Mouse (Mus musculus) limb, embryonic 11.5 days (tissue): ENCODE measurements at regions not wholly inside any gene's neighbourhood (a gene's known extent, or its start where the extent isn't known, plus 50 kb on each side); places are given as distances from the start of the nearest gene placed in this dataset.
A peak's percentile ranks its signal among the peaks of the same experiment; 100 is the strongest.

Experiments
- ATAC-seq: fragments of 200-750 bp; cut with Nextera tagmentation; 2 replicates; pipeline ENCODE4 v1.8.0; 2017; ENCODE audit warnings: low read depth; ENCODE audit not compliant: insufficient number of reproducible peaks, low FRiP score, low TSS enrichment
- DNase-seq: peaks from one replicate; pipeline ENCODE4 v3.0.0-alpha.2; 2015; ENCODE audit warnings: low spot score
- H3K27ac ChIP-seq: fragments of 300-500 bp; sonication (generic); replicated peaks from 2 replicates; pipeline ENCODE4 v1.5.1; 2014; ENCODE audit warnings: low read depth, mild to moderate bottlenecking, low read length
- H3K27me3 ChIP-seq: fragments of 300-500 bp; sonication (generic); 2 replicates; pipeline ENCODE4 v1.6.1; 2014; ENCODE audit warnings: mild to moderate bottlenecking, low read length, mixed read lengths; ENCODE audit not compliant: control insufficient read depth, insufficient read depth
- H3K36me3 ChIP-seq: fragments of 300-500 bp; sonication (generic); 2 replicates; pipeline ENCODE4 v1.6.1; 2014; ENCODE audit warnings: mild to moderate bottlenecking, low read length, moderate library complexity, mixed read lengths; ENCODE audit not compliant: control insufficient read depth, insufficient read depth
- H3K4me1 ChIP-seq: fragments of 300-500 bp; sonication (generic); 2 replicates; pipeline ENCODE4 v1.6.1; 2014; ENCODE audit warnings: low read length, mixed read lengths; ENCODE audit not compliant: control insufficient read depth, insufficient read depth
- H3K4me2 ChIP-seq: fragments of 300-500 bp; sonication (generic); 2 replicates; pipeline ENCODE4 v1.6.1; 2014; ENCODE audit warnings: low read depth, mild to moderate bottlenecking, moderate library complexity; ENCODE audit not compliant: severe bottlenecking
- H3K4me3 ChIP-seq: fragments of 300-500 bp; sonication (generic); 2 replicates; pipeline ENCODE4 v1.5.1; 2014; ENCODE audit warnings: low read depth, low read length
- H3K9ac ChIP-seq: fragments of 300-500 bp; sonication (generic); 2 replicates; pipeline ENCODE4 v1.6.1; 2014; ENCODE audit warnings: mild to moderate bottlenecking, low read length
- H3K9me3 ChIP-seq: fragments of 300-500 bp; sonication (generic); 2 replicates; pipeline ENCODE4 v1.6.1; 2016; ENCODE audit warnings: low read length; ENCODE audit not compliant: control insufficient read depth
- WGBS: fragments of 180-500 bp; shearing (Covaris S2); extraction: QIAGEN DNeasy Blood & Tissue Kit; methylation state at CpG from one replicate; pipeline ENCODE4 v1.1.7; 2014; 5-methylcytosine and 5-hydroxymethylcytosine counted together

DNA sequence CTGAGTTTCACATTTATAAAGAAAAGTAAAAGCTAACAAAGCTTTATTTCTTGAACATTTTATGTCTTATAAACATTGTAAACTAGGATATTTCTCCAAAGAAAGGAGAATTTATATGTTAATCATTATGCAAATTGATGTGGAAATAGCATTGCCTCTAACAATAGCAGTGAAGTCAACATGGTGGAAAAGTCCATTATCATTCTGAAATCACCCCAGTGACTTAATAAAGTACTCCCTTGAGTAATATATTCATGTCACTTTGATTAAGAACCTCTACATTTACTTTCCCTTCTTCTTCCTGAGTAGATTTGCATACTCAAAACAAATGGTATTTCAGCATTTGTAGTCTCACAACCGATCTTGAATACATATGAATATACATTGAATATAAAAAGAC, 676.7 kb upstream of the Edil3 start:
- WGBS: 92% methylated on average over 1 of the region's 1 CpGs
- DNase-seq (no peak), ATAC-seq (no peak)
- no peak overlapping the region for H3K27ac ChIP-seq
- no peaks in the 10 kb centered on the region for H3K9me3 ChIP-seq
- H3K9ac ChIP-seq: no peak overlapping the region
- H3K4me1 ChIP-seq: no peaks in the 10 kb centered on the region
- H3K36me3 ChIP-seq: no peaks in the 10 kb centered on the region
- H3K4me3 ChIP-seq: no peak overlapping the region
- no peaks in the 10 kb centered on the region for H3K27me3 ChIP-seq
- H3K4me2 ChIP-seq: no peak overlapping the region

DNA sequence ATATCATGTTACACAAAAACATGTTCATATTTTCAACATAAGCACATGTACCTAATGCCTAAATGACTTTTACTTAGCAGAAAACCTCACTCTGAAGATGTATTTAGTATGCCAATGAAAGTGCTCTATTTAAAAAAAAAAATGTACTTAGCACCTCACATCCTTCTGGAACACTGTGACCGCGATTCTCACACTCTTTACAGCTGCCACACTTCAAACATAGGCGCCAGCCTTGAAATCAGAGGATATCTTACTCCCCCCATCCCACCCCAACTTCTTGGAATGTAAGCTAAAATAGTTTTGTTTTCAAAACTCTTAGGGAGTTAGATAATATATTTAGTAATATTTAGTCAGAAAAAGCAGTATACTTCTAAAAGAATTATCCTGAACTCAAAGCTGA, 634.7 kb upstream of the Edil3 start:
- H3K4me2 ChIP-seq: no peak overlapping the region
- H3K36me3 ChIP-seq: no peaks in the 10 kb centered on the region
- no peak overlapping the region for H3K9ac ChIP-seq
- no peaks in the 10 kb centered on the region for H3K4me1 ChIP-seq
- H3K27me3 ChIP-seq: no peaks in the 10 kb centered on the region
- no peak for ATAC-seq
- WGBS: 93% methylated on average over 3 of the region's 3 CpGs
- no peaks in the 10 kb centered on the region for H3K9me3 ChIP-seq
- DNase-seq: no peak
- no peak overlapping the region for H3K27ac ChIP-seq
- no peak overlapping the region for H3K4me3 ChIP-seq

DNA sequence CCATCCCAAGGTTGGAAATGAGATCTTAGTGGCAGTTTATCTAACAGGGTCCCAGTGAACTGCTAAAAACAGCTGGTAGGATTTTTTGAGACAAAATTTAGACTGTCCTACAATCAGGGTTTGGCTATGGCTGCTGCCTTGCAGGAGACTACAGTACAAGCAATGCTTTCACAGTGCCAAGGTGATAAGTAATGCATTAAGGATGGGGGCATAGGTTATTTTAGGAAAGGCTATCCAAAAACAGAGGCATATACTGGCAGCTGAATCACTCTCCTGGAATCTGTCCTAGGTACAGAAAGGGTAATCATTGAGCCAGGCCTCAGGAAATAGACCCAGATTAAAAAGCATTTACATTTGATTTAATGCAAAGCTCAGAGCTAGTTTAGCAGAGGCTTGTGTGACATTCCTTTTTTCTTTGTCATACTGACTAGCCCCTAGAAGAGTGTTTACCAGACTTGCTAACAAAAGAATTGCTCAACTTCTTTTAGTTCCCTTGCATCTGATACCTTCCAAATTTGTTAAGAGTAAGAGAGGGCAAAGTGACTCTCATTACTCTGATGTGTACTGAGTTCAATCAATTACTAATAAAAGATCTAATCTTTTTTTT, 619.5 kb upstream of the Edil3 start:
- H3K36me3 ChIP-seq: no peaks in the 10 kb centered on the region
- no peaks in the 10 kb centered on the region for H3K27me3 ChIP-seq
- ATAC-seq: no peak

DNA sequence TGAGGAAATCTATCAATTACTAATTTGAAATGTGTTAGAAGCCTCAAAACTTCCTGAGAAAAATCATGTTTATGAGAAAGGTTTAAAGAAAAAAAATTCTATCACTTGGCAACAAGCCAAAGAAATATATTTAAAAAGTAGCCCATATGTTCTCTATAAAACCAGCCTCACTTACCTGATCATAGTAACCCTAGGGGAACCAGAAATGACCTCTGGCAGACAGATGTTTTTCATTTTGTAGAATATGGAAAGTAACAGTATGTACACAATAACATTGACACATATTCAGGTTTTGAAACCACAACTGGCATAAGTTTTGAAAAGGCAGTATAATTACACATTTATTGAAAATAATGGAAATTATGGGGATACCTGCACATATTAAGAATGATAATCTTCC, 580.8 kb upstream of the Edil3 start:
- H3K27me3 ChIP-seq: no peaks in the 10 kb centered on the region
- H3K27ac ChIP-seq: no peak overlapping the region
- DNase-seq: no peak
- no peaks in the 10 kb centered on the region for H3K36me3 ChIP-seq
- H3K9ac ChIP-seq: no peak overlapping the region
- H3K4me2 ChIP-seq: no peak overlapping the region
- H3K4me1 ChIP-seq: no peaks in the 10 kb centered on the region
- ATAC-seq: 0 out of 2 replicates have a peak, but pooled peaks have one; percentile 68
- no peak overlapping the region for H3K4me3 ChIP-seq
- no peaks in the 10 kb centered on the region for H3K9me3 ChIP-seq

More for the DNA sequence above, 619.5 kb upstream of the Edil3 start:
- H3K9me3 ChIP-seq: no peaks in the 10 kb centered on the region
- DNase-seq: no peak
- H3K4me3 ChIP-seq: no peak overlapping the region
- H3K4me2 ChIP-seq: no peak overlapping the region
- no peak overlapping the region for H3K27ac ChIP-seq
- H3K9ac ChIP-seq: no peak overlapping the region
- H3K4me1 ChIP-seq: no peaks in the 10 kb centered on the region
